Mouse (Mus musculus) cerebellum, postnatal 4 days (tissue): Measurements from ENCODE around the gene Tmem221.

Experiments used
- DNase-seq, 2 experiments: peaks; one replicate each; pipeline ENCODE4 v3.0.0; 2022; ENCODE audit warnings: low spot score in 2 of 2, mixed read lengths in 1 of 2

Tmem221 gene

DNA sequence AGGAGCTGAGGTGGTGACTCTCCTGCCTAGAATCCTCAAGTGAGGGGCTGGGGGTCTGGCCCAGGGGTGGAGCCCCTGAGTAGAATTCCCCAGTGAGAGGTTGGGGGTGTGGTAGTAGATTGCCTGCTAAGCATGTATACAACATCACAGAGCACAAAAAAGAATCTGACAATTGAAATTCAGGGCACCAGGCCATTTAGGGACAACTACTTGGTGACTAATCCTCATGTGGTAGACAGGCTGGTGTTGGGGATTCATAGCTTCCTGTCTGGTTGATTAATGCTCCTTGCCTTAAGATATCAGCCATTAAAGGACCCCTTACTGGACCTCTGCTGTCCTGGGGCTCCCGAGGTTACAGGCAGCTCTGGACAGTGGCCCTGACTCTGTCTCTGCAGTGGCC is 20.3 kb upstream of the Tmem221 start:
- no peak for DNase-seq

DNA sequence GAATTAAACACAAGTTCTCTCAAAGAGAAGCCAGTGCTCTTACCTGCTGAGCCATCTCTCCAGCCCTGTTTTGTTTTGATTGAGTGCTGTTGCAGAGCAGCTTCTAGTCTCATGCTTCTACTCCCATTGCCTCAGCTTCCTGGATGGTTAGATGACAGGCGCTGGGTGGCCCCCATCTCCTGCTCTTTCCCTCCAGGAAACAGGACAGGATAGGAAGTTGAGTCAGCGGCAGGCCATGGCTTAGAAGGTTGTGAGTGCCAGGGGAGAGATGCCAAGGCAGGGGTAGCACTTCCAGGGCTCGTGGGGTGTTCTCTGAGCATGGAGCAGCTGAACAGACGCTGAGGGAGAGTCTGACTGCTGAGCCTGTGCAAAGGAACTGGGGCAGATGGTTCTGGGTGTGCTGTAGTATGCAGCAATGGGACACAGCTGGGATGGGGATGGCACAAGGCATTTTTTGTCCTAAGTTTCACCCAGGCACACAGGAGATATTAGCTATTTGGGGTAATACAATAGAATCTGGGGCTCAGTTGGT is 19.3 kb upstream of the Tmem221 start:
- DNase-seq: no peak

DNA sequence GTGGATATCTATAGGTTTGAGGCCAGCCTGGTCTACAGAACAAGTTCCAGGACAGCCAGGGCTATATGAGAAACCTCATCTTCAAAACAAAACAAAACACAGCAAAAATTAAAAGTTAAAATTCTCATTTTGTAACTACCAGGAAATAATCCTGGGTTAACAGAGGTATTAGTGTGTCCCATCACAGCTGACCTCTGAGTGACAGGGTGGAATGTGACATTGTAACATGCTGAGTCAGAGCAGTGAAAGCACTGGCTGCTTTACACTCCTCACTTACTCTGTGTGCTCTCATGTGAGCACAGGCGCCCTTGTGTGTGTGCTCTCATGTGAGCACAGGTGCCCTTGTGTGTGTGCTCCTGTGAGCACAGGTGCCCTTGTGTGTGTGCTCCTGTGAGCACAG is 16.3 kb upstream of the Tmem221 start:
- no peak for DNase-seq

DNA sequence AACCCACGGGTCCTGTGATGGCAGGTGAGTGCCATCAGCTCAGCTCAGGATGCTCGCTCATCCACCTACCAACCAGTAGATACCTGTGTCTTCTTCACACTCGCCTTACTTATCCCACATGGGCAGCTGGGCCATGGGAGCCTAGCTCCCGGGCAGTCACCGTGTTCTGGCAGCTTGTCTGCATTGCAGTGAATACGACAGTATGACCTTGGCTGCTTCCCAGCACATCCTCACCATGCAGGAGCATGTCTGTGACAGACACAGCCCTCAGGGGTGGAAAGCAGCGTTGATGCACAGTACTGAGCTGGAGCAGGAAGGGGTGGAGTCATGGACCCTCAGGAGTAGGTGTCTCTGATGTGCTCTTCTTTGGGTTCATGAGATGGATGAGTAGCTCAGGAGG is 15.8 kb upstream of the Tmem221 start:
- no peak for DNase-seq

DNA sequence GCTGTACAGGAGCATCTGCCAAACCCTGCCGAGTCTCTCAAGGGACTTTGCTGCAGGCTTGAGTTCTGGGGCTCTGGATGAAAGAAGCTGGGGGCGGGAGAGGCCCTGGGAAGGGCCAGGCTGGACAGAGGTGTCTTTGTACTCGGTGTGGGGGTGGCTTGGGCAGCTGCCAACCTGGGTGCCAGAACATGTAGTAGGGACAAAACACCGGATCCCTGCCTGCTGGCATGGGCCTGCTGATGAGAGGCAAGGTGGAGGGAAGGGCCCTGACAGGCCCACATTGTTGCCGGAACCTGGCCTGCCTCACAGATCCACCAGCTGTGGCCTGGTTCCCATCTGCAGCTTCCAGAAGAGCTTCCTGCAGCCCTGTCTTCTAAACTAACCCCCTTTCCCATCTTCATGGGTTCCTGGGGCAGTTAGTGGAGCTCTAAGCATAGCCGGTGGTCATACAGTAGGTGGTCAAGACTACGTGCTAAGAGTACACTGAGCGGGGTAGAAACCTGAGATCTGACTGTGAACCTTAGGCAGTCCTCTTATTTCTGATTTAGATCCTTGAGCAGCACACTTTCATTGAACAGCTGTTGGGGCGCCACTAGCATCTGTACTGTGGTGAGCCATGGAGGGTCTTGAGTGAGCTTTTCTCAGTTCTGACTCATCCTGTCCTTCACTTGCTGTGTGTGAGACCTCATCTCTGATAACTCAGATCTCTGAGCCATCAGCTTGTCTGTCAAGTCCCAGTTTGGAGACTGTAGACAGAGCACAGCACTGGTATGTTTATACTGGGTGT is 14.4 kb upstream of the Tmem221 start:
- DNase-seq: peak; percentile 68 to 76

DNA sequence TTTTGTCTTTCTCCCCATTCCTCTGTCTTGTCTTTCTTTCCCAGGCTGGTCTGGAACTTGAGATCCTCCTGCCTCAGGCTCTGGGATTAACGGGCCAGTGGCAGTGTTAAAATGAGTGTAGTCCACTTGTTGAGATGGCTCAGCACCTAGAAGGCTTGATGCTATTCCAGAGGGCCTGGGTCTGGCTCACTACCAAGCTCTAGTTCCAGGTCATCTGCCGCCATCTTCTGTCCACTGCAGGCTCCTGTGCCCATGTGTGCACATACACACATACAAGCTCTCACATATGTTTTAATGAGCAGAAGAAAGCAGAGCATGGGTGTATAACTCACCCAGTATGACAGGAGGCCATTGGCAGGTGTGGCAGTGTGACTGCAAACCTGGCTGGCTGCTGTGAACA is 13.4 kb upstream of the Tmem221 start:
- no peak for DNase-seq

DNA sequence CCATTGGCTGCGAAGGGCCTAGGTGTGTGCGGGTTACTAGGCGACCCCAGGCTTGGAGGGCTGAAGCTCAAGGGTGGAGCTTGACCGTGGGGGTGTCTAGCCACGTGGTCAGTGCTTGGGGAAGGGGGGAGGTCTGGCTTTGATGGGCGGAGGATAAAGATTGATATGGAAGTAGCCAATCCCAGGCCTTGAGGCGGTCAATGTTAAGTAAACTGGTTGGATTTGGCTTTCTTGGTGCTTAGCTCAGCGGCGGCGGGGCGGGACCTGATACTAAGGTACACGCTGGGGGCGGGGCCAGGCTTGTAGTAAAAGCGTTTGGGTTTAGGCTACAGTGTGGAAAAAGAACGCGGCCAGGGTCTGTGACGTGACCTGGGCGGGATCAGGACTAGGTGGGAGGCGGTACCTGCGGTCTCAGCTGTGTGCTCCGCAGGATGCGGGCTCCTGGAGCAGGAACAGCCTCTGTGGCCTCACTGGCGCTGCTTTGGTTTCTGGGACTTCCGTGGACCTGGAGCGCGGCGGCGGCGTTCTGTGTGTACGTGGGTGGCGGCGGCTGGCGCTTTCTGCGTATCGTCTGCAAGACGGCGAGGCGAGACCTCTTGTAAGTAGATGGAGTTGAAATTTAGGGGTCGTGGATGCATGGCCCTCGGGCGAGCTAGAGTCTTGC is 11.8 kb upstream of the Tmem221 start:
- DNase-seq: peak in 1 of 2 experiments; percentile 81

DNA sequence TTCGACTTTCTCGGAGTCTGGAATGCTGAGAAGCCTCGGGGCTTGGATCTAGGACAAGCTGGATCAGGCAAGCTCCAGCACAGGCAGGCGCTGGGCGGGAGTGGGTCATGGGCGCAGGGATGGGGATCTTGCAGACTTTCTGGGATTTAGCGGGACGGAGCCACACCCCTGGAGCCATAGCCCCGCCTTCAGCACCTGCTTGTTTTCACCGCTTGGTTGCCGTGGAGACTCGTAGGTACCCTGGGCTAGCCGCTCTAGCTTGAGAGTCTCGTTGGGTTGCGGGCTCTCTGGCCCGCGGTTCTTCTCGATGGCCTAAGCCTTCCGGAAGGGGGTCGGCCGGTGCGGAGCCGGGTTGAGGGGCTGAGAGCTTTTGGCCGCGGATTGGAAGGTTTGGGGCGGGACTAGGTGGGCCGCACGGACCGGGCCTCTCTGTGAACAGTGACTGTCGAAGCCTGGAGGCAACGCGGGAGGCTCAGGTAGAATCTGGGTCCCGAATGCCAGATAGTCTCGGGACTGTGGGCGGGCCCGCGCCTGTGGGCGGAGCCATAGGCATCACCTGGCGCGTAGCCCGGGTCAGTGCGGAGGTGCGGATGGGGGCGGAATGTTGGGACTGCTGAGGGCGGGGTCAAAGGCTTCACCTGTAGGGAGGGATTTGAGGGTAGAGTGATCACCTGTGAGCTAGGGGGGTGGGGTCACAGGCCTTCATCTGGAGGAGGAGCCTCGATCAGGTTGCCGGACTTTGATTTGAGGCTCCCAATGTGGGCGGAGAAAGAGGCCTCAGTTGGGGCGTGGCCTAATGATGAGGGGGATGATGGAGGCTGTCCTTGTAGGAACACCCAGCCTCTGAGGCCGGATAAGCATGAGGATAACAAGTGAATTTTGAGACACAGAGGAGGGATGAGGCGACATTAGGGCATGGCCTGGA is 11.0 kb upstream of the Tmem221 start:
- DNase-seq: peak; percentile 63 to 86

DNA sequence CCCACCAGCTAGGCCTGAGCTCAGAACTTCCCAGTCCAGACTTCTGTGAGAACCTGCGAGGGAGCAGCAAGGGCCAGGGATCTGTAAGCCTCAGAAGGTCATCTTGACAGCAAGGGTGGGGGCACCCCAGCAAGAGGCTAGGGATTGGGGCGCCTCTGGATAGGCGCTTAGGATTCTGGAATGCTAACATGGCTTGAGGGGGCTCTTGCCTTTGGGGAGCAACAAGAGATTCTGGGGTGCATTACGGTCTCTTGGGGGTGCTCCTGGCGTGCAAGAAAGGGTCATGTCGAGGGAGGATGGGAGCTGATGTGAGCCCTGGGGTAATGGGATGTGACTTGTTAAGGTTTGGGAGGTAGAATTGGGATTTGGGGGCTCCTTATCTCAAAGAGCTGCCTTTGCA is 10.3 kb upstream of the Tmem221 start:
- DNase-seq: no peak

DNA sequence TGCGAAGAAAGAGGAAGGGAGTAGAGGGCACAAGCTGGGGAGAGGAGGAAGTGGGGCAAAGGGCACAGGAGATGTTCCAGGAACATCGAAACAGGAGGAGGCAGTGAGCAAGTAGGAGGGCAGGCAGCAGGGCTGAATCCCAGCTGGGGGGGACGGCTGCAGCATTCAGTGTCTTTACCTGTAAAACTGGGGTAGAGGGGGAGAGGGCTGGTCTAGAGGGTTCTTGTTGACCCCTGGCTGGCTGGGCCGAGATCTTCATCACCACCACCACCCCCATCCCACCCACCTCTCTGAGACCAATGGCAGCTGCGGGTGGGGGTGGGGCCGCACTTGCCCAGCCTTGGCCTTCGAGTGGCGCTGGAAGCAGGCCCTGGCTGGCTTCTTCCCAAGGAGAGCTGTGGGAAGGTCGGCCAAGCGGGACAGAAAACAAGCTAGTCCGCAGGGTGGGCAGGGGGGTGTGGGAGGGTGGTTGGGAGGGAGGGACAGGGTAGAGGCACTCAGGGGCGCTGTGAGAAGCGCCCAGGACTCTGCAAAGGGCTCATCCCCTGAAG is 9.8 kb upstream of the Tmem221 start, which contains the start of gene Slc27a1:
TSS of gene Slc27a1 (plus strand) at position 496 of the 551 bp plus-strand sequence.
- DNase-seq: peak; percentile 54 to 90

DNA sequence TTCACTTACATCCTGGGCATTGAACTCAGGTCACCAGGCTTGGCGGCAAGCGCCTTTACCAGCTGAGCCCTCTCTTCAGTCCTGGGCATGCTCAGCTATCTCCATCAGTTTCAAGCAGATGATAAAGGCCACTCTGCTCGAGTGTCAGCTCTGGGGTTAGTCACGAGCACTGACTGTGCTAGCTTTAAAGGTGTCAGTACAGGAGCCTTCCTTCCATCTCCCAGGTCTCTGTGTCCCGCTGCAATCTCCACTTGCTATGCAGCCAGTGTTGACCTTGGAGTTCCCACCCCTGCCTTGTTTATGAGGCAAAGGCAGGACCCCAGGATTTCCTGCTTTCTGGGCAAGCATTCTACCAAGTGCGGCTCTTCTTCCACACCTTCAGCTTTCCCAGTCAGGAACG is 8.9 kb upstream of the Tmem221 start:
- DNase-seq: no peak

DNA sequence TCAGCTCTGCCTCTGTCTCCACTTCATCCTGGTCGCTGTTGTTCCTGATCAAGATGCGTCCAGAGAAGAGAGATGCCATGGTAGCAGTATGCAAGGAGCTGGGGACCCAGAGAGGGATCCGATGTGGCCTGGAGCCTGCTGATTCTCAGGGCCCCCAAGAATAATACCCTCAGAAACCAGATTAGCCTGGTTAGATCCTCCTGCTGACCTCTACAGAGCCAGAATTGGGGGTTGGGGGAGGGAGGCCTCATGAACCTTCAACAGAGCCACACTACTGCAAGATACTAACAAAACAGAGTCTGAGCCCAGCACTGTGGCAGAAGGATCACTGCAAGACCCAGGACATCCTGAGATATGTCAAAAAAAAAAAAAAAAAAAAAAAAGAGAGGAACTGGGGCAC is 7.8 kb upstream of the Tmem221 start, which contains the start of gene Nxnl1:
TSS of gene Nxnl1 (minus strand) at position 101 of the 400 bp plus-strand sequence.
- no peak for DNase-seq

DNA sequence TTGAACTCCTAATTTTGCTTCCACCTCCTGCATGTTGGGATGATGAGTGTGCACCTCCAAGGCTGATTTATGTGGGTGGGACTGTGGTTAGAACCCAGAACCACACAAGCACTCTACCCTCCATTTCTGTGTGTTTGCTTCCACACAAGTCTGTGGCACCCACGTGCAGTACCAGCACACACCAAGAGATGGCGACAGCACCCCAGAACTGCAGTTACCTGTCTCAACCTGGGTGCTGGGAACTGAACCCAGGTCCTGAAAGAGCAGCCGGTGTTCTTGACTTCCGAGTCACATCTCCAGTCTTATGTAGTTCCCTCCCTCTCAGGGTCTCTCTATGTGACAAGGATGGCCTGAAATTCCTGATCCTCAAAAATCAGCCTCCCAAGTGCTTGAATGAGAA is 5.3 kb upstream of the Tmem221 start:
- no peak for DNase-seq

DNA sequence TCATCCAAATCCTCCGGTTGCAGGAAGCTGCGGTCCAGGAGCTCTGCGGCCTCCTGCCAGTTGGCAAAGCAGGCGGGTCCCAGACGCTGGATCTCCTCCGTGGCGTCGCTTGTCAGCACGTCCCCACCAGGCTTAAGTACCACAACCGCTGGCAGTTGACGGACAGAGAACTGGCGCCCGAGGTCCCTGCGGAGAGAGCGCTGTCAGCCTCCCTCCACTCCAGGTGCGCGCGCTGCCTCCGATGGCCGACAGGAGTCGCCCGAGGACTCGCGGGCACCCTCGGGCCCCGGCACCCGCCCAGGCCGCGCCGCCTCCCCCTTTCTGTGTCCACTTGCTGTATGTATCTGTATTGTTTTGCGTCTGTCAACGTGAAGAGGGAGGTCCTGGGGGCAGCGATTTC is 4.1 kb upstream of the Tmem221 start:
- DNase-seq: peak; percentile 60 to 82

DNA sequence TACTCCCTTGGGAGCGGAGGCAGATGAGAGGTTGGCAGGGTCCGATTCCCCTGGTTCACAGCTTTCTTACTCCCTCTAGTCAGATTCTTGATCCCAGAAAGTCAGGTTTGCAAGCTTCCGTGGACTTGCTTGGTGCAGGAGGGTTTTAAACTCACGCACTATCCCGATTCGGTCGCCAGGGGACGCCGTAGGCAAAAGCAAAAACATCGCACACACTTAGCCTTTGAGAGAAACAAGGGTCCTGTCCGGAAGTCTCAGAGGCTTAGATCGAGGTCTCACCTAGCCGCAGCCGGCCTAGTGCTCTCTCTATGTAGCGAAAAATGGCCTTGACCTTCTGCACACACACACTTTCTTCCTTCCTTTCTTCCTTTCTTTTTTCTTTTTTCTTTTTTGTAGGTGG is 2.7 kb upstream of the Tmem221 start:
- DNase-seq: peak in 1 of 2 experiments; percentile 67

DNA sequence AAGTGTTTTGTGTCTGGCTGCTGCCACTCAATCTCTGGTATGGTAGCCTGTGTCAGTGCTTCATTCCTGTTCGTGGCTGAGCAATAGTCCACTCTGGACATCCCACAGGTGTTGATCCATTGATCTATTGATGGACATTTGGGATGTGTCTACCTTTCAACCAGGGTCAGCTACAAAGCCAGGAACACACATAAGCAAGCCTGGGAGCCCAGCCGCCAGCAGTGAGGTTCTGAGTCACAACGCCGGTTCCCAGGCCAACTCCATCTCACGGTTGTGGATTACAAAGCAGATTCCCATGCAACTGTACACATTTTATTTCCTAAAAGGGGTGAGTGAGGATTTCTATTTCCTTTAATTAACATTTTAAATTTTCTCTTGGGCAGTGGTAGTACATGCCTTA is 2.1 kb upstream of the Tmem221 start:
- no peak for DNase-seq

DNA sequence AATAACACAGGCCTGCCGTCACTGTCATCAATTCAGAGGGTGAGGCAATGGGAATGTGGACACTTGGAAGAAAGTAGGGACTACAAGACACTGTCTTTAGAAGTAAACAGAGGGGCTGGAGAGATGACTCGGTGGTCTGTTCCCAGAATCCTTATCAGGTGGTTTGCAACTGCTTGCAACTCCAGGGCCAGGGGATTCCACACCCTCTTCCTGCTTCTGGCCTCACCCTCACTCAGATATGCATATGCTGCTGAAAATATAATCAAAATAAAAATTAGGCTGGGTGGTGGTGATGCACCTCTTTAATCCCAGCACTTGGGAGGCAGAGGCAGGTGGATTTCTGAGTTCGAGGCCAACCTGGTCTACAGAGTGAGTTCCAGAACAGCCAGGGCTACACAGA is 1.4 kb upstream of the Tmem221 start:
- no peak for DNase-seq

DNA sequence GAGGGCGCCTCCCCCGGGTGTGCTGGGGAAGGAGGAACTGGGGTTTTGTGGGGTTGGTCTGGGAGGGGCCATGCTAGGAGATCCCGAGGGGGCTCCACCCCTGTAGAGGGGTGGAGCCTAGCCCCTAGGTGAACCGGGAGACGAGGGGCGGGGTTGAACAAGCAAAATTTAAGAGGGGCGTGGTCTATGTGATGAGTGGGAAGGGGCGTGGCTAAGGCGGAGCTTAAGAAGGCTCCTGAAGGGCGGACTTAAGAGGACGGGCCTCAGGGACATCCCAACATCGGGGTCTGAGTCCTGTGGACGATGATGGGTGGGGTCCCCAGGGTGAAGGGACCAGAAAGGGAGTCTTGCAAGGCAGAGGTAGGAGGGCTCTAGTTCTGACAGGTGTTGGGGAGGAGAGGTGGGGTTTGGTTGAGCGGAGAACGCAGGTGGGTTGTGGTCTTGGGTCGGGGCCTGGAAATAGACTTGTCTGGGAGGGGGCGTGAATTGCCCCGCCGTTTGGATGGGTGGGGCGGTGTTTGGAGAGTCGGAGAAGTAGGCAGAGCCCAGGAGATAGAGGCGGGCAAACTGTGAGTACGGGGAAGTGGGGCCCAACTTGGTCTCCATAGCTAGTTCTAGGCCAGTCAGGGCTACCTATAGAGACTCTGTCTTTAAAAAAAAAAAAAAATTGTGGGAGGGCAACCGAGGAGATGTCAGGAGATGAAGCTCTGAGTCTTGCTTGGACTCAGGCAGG is 453 bp upstream of the Tmem221 start:
- no peak for DNase-seq

DNA sequence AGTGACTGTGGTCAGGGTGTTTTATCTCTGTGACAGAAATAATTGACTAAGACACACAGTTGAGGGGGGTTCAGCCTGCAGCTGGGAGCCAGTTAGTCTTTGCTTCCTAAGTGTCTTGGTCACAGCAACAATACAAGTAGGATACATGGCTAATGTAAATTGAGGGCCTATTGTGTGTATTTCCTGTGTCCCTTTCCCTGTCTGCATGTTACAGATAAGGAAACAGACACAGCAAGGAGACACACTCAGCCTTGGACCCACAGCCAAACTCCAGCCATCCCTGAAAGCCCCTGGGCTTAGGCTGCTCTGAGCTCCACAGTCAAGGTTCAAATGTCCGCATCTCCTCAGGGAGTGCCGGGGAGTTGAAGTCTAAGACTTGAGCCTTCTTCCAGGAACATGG is 4.0 kb downstream of the Tmem221 start:
- no peak for DNase-seq

DNA sequence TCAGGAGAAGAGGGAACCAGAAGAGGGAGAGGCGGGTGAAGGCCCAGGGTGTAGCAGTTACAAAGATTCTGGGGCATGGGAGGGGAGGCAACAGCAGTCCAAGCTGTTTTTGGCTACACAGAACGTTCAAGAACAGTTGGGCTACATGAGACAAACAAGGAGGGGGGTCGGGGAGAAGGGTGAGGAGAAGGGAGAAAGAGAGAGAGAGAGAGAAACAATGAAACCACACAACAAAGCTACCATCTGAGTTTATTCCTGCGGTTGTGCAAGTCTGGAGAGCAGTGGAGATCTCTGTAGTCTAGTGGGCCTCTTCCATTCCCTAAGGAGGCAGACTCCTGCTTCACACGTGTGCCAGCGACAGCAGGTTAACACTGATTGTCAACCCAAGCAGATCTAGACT is 4.7 kb downstream of the Tmem221 start:
- DNase-seq: no peak

DNA sequence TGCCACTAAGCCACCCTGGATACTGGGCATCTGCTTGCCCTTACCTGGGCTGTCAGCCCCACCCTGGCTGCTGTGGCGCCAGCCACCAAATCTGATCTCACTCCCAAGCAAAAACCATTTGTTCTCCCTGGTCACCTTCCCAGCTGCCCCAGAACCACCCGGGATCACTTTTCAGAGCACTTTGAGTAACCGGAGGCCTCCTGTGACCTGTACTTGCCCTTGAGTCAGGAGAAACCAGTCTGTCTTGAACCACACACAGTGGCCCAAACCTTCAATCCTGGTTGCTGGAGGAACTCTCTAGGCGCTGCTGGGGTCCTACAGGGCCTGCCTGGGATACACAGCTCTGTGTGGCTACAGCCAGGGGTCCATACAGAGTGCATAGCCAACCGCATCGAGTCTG is 5.9 kb downstream of the Tmem221 start:
- DNase-seq: no peak
